Mouse (Mus musculus): Measurements from ENCODE around the gene Fam117a. TPM values are rescaled to one million over a fixed set of nuclear protein-coding genes. Genes with fewer than 3 reads are reported as not detected.

The Fam117a gene
- polyA plus RNA-seq, 1 experiment from 2014 or later: 17.0 TPM

GRCm38 (mm10) chr11:95350960-95351359 lies 14.1 kb downstream of the Fam117a start:
- Histone ChIP-seq H3K36me3 (peaks cover 20% of the 10 kb centered on the region), H3K27ac (replicated peaks) (no peak overlapping the region), H3K4me2 (replicated peaks) (no peak overlapping the region), H3K27me3 (no peaks in the 10 kb centered on the region), H3K9me3 (replicated peaks) (no peaks in the 10 kb centered on the region), H3K4me1 (peaks cover 8% of the 10 kb centered on the region), H3K4me3 (replicated peaks) (no peak overlapping the region), H3K9ac (no peak overlapping the region)
- ATAC-seq (ENCODE audit: insufficient number of reproducible peaks, low FRiP score, low TSS enrichment, low read depth): no peak
- WGBS: 87% methylated on average over 3 of the region's 3 CpGs

GRCm38 (mm10) chr11:95352686-95353085 lies 15.9 kb downstream of the Fam117a start:
- Histone ChIP-seq H3K9ac (no peak overlapping the region), H3K9me3 (replicated peaks) (no peaks in the 10 kb centered on the region), H3K4me1 (peaks cover 25% of the 10 kb centered on the region), H3K4me3 (replicated peaks) (no peak overlapping the region), H3K4me2 (replicated peaks) (no peak overlapping the region), H3K36me3 (peaks cover 14% of the 10 kb centered on the region), H3K27me3 (no peaks in the 10 kb centered on the region), H3K27ac (replicated peaks) (no peak overlapping the region)
- no peak for ATAC-seq (ENCODE audit: insufficient number of reproducible peaks, low FRiP score, low TSS enrichment, low read depth)
- WGBS: 89% methylated on average over 2 of the region's 2 CpGs

GRCm38 (mm10) chr11:95353226-95353625 lies 16.4 kb downstream of the Fam117a start:
- Histone ChIP-seq H3K4me1 (peaks cover 31% of the 10 kb centered on the region), H3K9ac (no peak overlapping the region), H3K36me3 (peaks cover 11% of the 10 kb centered on the region), H3K9me3 (replicated peaks) (no peaks in the 10 kb centered on the region), H3K4me3 (replicated peaks) (no peak overlapping the region), H3K4me2 (replicated peaks) (no peak overlapping the region), H3K27ac (replicated peaks) (no peak overlapping the region), H3K27me3 (no peaks in the 10 kb centered on the region)
- no peak for ATAC-seq (ENCODE audit: insufficient number of reproducible peaks, low FRiP score, low TSS enrichment, low read depth)
- 87% methylated on average over 9 of the region's 9 CpGs for WGBS

- H3K27ac ChIP-seq (replicated peaks): no peak overlapping the region
- peaks cover 42% of the 10 kb centered on the region for H3K4me1 ChIP-seq
- H3K4me2 ChIP-seq (replicated peaks): no peak overlapping the region
- WGBS: 84% methylated on average over 14 of the region's 14 CpGs
- H3K9me3 ChIP-seq (replicated peaks): no peaks in the 10 kb centered on the region
- H3K36me3 ChIP-seq: peaks cover 4% of the 10 kb centered on the region; the same call in 1 of the 2 replicates
- no peak for ATAC-seq (ENCODE audit: insufficient number of reproducible peaks, low FRiP score, low TSS enrichment, low read depth)
- no peak overlapping the region for H3K4me3 ChIP-seq (replicated peaks)
- no peaks in the 10 kb centered on the region for H3K27me3 ChIP-seq
- no peak overlapping the region for H3K9ac ChIP-seq
Measured at GRCm38 (mm10) chr11:95354228-95354944, 17.6 kb downstream of the Fam117a start.

GRCm38 (mm10) chr11:95354945-95355660 lies 18.3 kb downstream of the Fam117a start:
- no peaks in the 10 kb centered on the region for H3K27me3 ChIP-seq
- 76% methylated on average over 12 of the region's 12 CpGs for WGBS
- no peak overlapping the region for H3K4me3 ChIP-seq (replicated peaks)
- no peak overlapping the region for H3K9ac ChIP-seq
- peaks cover 4% of the 10 kb centered on the region; the same call in 1 of the 2 replicates for H3K36me3 ChIP-seq
- no peak for ATAC-seq (ENCODE audit: insufficient number of reproducible peaks, low FRiP score, low TSS enrichment, low read depth)
- no peaks in the 10 kb centered on the region for H3K9me3 ChIP-seq (replicated peaks)
- no peak overlapping the region for H3K4me2 ChIP-seq (replicated peaks)
- peaks cover 44% of the 10 kb centered on the region for H3K4me1 ChIP-seq
- H3K27ac ChIP-seq (replicated peaks): 0 out of 2 replicates have a peak overlapping the region, but pooled peaks have one; percentile 12

GRCm38 (mm10) chr11:95355661-95356011 lies 18.8 kb downstream of the Fam117a start:
- no peaks in the 10 kb centered on the region for H3K9me3 ChIP-seq (replicated peaks)
- 83% methylated on average over 5 of the region's 5 CpGs for WGBS

GRCm38 (mm10) chr11:95356039-95356438 lies 19.2 kb downstream of the Fam117a start:
- no peak for ATAC-seq (ENCODE audit: insufficient number of reproducible peaks, low FRiP score, low TSS enrichment, low read depth)
- H3K27me3 ChIP-seq: no peaks in the 10 kb centered on the region
- no peak overlapping the region for H3K4me2 ChIP-seq (replicated peaks)
- H3K4me1 ChIP-seq: peaks cover 41% of the 10 kb centered on the region
- H3K36me3 ChIP-seq: peaks cover 4% of the 10 kb centered on the region; the same call in 1 of the 2 replicates
- H3K27ac ChIP-seq (replicated peaks): no peak overlapping the region
- 87% methylated on average over 7 of the region's 7 CpGs for WGBS
- no peaks in the 10 kb centered on the region for H3K9me3 ChIP-seq (replicated peaks)
- H3K9ac ChIP-seq: no peak overlapping the region
- H3K4me3 ChIP-seq (replicated peaks): no peak overlapping the region

More at GRCm38 (mm10) chr11:95355661-95356011, 18.8 kb downstream of the Fam117a start:
- H3K27me3 ChIP-seq: no peaks in the 10 kb centered on the region
- no peak for ATAC-seq (ENCODE audit: insufficient number of reproducible peaks, low FRiP score, low TSS enrichment, low read depth)
- H3K36me3 ChIP-seq: peaks cover 4% of the 10 kb centered on the region; the same call in 1 of the 2 replicates
- 0 out of 2 replicates have a peak overlapping the region, but pooled peaks have one; percentile 12 for H3K27ac ChIP-seq (replicated peaks)
- H3K9ac ChIP-seq: no peak overlapping the region
- no peak overlapping the region for H3K4me3 ChIP-seq (replicated peaks)
- no peak overlapping the region for H3K4me2 ChIP-seq (replicated peaks)
- H3K4me1 ChIP-seq: peaks cover 41% of the 10 kb centered on the region

GRCm38 (mm10) chr11:95356469-95357273 lies 19.9 kb downstream of the Fam117a start:
- peak; percentile 58; the same call in 1 of the 2 replicates for ATAC-seq (ENCODE audit: insufficient number of reproducible peaks, low FRiP score, low TSS enrichment, low read depth)
- WGBS: 67% methylated on average over 17 of the region's 17 CpGs
- H3K36me3 ChIP-seq: peaks cover 4% of the 10 kb centered on the region; the same call in 1 of the 2 replicates

GRCm38 (mm10) chr11:95358263-95358662 lies 21.4 kb downstream of the Fam117a start:
- WGBS: 39% methylated on average over 3 of the region's 3 CpGs
- peaks cover 41% of the 10 kb centered on the region for H3K4me1 ChIP-seq
- H3K27me3 ChIP-seq: no peaks in the 10 kb centered on the region
- ATAC-seq (ENCODE audit: insufficient number of reproducible peaks, low FRiP score, low TSS enrichment, low read depth): no peak
- H3K9ac ChIP-seq: no peak overlapping the region
- peaks cover 4% of the 10 kb centered on the region; the same call in 1 of the 2 replicates for H3K36me3 ChIP-seq
- H3K9me3 ChIP-seq (replicated peaks): no peaks in the 10 kb centered on the region
- H3K27ac ChIP-seq (replicated peaks): no peak overlapping the region
- no peak overlapping the region for H3K4me3 ChIP-seq (replicated peaks)
- no peak overlapping the region for H3K4me2 ChIP-seq (replicated peaks)

More at GRCm38 (mm10) chr11:95356469-95357273, 19.9 kb downstream of the Fam117a start:
- Histone ChIP-seq H3K27me3 (no peaks in the 10 kb centered on the region), H3K4me2 (replicated peaks) (no peak overlapping the region), H3K4me3 (replicated peaks) (no peak overlapping the region), H3K9me3 (replicated peaks) (no peaks in the 10 kb centered on the region), H3K27ac (replicated peaks) (peak overlapping the region; percentile 24; the same call in 1 of the 2 replicates), H3K9ac (no peak overlapping the region), H3K4me1 (peaks cover 41% of the 10 kb centered on the region)

- ATAC-seq (ENCODE audit: insufficient number of reproducible peaks, low FRiP score, low TSS enrichment, low read depth): no peak
Measured at GRCm38 (mm10) chr11:95364388-95364787, 27.6 kb downstream of the Fam117a start.

More at GRCm38 (mm10) chr11:95364388-95364787, 27.6 kb downstream of the Fam117a start:
- Histone ChIP-seq H3K27me3 (no peaks in the 10 kb centered on the region), H3K27ac (replicated peaks) (no peak overlapping the region), H3K4me3 (replicated peaks) (no peak overlapping the region), H3K9me3 (replicated peaks) (no peaks in the 10 kb centered on the region), H3K36me3 (peaks cover 10% of the 10 kb centered on the region; the same call in 1 of the 2 replicates), H3K9ac (no peak overlapping the region), H3K4me2 (replicated peaks) (no peak overlapping the region), H3K4me1 (peaks cover 28% of the 10 kb centered on the region)
- WGBS: 83% methylated on average over 5 of the region's 5 CpGs

Measured in embryonic facial prominence, embryonic 15.5 days (tissue).